In genomic region chr10:89573421-89573820, GRCm38 (mm10) we compare ENCODE assay signal across 26 mouse cellular contexts. TPM values are rescaled to one million over a fixed set of nuclear protein-coding genes. Genes with fewer than 3 reads are reported as not detected.
DNase-seq lines count a peak whose midpoint lies in the region; ATAC-seq and TF ChIP-seq lines count a peak whose summit lies in the region.
"Had no signal": no experiment of that assay in that cellular context is flagged by ENCODE, and none has a peak within 500 bp of the region (broad histone marks: within the 10 kb centered on the region; RNA-seq: fewer than 3 reads in every experiment).

No protein-coding gene starts in this region.

- no peak for TF ChIP-seq CTCF in liver, adult 2 months (IDR thresholded peaks at IDR 0.05; ENCODE audit: low read depth, low read length)

- 12% methylated on average over 3 of the region's 3 CpGs for WGBS in liver, adult 2 months
- 69% methylated on average over 3 of the region's 3 CpGs for WGBS in liver, embryonic 11.5 days
- WGBS in intestine, embryonic 15.5 days = 35% methylated on average over 3 of the region's 3 CpGs
- WGBS in intestine, embryonic 16.5 days = 54% methylated on average over 3 of the region's 3 CpGs

- no peaks in the 10 kb centered on the region for H3K9me3 ChIP-seq in liver, embryonic 11.5 days (ENCODE audit: control insufficient read depth, low read length)
- H3K9me3 ChIP-seq in intestine, embryonic 15.5 days = no peaks in the 10 kb centered on the region
- no peaks in the 10 kb centered on the region for H3K9me3 ChIP-seq in intestine, embryonic 16.5 days (ENCODE audit: control insufficient read depth, low read length)
- H3K9me3 ChIP-seq: embryonic facial prominence, embryonic 10.5 days; embryonic facial prominence, embryonic 12.5 days; forebrain, embryonic 13.5 days; forebrain, embryonic 15.5 days had no signal

- no peaks in the 10 kb centered on the region for H3K79me2 ChIP-seq in liver, adult 2 months (ENCODE audit: control insufficient read depth, insufficient read depth, low read length)

- no peak overlapping the region for H3K4me2 ChIP-seq in liver, embryonic 11.5 days
- no peak overlapping the region for H3K4me2 ChIP-seq in intestine, embryonic 15.5 days (replicated peaks)
- H3K4me2 ChIP-seq in intestine, embryonic 16.5 days (ENCODE audit: low read depth, low read length) = peak overlapping the region; percentile 17; the same call in 1 of the 2 replicates
- H3K4me2 ChIP-seq: embryonic facial prominence, embryonic 12.5 days; forebrain, embryonic 13.5 days; forebrain, embryonic 15.5 days had no signal

- H3K4me1 ChIP-seq in liver, adult 2 months (ENCODE audit: control insufficient read depth, insufficient read depth, low read length) = peaks cover 4% of the 10 kb centered on the region
- H3K4me1 ChIP-seq in liver, embryonic 11.5 days (replicated peaks; ENCODE audit: control insufficient read depth, insufficient read depth, low read length) = no peaks in the 10 kb centered on the region; the same call in 1 of the 2 replicates
- no peaks in the 10 kb centered on the region for H3K4me1 ChIP-seq in intestine, embryonic 15.5 days (replicated peaks)
- 0 out of 2 replicates have a peak, but pooled peaks cover 5% of the 10 kb centered on the region for H3K4me1 ChIP-seq in intestine, embryonic 16.5 days (ENCODE audit: control insufficient read depth, insufficient read depth, low read length)
- H3K4me1 ChIP-seq: embryonic facial prominence, embryonic 10.5 days; embryonic facial prominence, embryonic 12.5 days; forebrain, embryonic 13.5 days; forebrain, embryonic 15.5 days had no signal

- H3K36me3 ChIP-seq in liver, adult 2 months (ENCODE audit: control insufficient read depth, insufficient read depth, low read length) = peaks cover 11% of the 10 kb centered on the region; the same call in 1 of the 2 replicates
- H3K36me3 ChIP-seq in liver, embryonic 11.5 days (ENCODE audit: control insufficient read depth, insufficient read depth, low read length) = no peaks in the 10 kb centered on the region
- H3K36me3 ChIP-seq in intestine, embryonic 15.5 days = no peaks in the 10 kb centered on the region
- H3K36me3 ChIP-seq in intestine, embryonic 16.5 days (ENCODE audit: control insufficient read depth, insufficient read depth, low read length) = no peaks in the 10 kb centered on the region
- H3K36me3 ChIP-seq: embryonic facial prominence, embryonic 10.5 days; embryonic facial prominence, embryonic 12.5 days; forebrain, embryonic 15.5 days had no signal

- H3K27ac ChIP-seq in liver, adult 2 months (replicated peaks; ENCODE audit: insufficient read depth, low read depth, low read length) = no peak overlapping the region
- no peak overlapping the region for H3K27ac ChIP-seq in liver, embryonic 11.5 days (ENCODE audit: low read depth, low read length)
- no peak overlapping the region for H3K27ac ChIP-seq in intestine, embryonic 15.5 days
- no peak overlapping the region for H3K27ac ChIP-seq in intestine, embryonic 16.5 days (ENCODE audit: low read length)
- H3K27ac ChIP-seq: embryonic facial prominence, embryonic 10.5 days; embryonic facial prominence, embryonic 12.5 days; forebrain, embryonic 13.5 days; forebrain, embryonic 15.5 days had no signal

- ATAC-seq in liver, embryonic 11.5 days (replicated peaks; ENCODE audit: low FRiP score) = no peak
- peak; percentile 22; the same call in 1 of the 2 replicates for ATAC-seq in intestine, embryonic 15.5 days
- ATAC-seq in intestine, embryonic 16.5 days = peak; percentile 70; the same call in 1 of the 2 replicates
- ATAC-seq: forebrain, embryonic 13.5 days; forebrain, embryonic 15.5 days had no signal

- H3K27me3 ChIP-seq in liver, adult 2 months (ENCODE audit: control insufficient read depth, insufficient read depth, low read length) = no peaks in the 10 kb centered on the region
- no peaks in the 10 kb centered on the region for H3K27me3 ChIP-seq in liver, embryonic 11.5 days (replicated peaks; ENCODE audit: control insufficient read depth, insufficient read depth, low read length)
- H3K27me3 ChIP-seq in intestine, embryonic 15.5 days (replicated peaks) = no peaks in the 10 kb centered on the region
- H3K27me3 ChIP-seq in intestine, embryonic 16.5 days (replicated peaks; ENCODE audit: control insufficient read depth, insufficient read depth, low read length) = no peaks in the 10 kb centered on the region
- H3K27me3 ChIP-seq: embryonic facial prominence, embryonic 12.5 days; forebrain, embryonic 13.5 days; forebrain, embryonic 15.5 days had no signal

- no peak overlapping the region for H3K9ac ChIP-seq in liver, adult 2 months (ENCODE audit: low read depth, low read length)
- no peak overlapping the region for H3K9ac ChIP-seq in liver, embryonic 11.5 days (ENCODE audit: low read depth, low read length)
- H3K9ac ChIP-seq in intestine, embryonic 15.5 days = no peak overlapping the region
- no peak overlapping the region for H3K9ac ChIP-seq in intestine, embryonic 16.5 days (ENCODE audit: low read depth, low read length)
- H3K9ac ChIP-seq: embryonic facial prominence, embryonic 12.5 days; forebrain, embryonic 13.5 days; forebrain, embryonic 15.5 days had no signal

- no peak overlapping the region for H3K4me3 ChIP-seq in liver, adult 2 months (ENCODE audit: insufficient read depth, low read depth, low read length)
- H3K4me3 ChIP-seq in liver, embryonic 11.5 days (ENCODE audit: low read depth, low read length) = no peak overlapping the region
- H3K4me3 ChIP-seq in intestine, embryonic 15.5 days (replicated peaks) = no peak overlapping the region
- H3K4me3 ChIP-seq in intestine, embryonic 16.5 days (ENCODE audit: low read length) = no peak overlapping the region
- H3K4me3 ChIP-seq: embryonic facial prominence, embryonic 10.5 days; embryonic facial prominence, embryonic 12.5 days; forebrain, embryonic 13.5 days; forebrain, embryonic 15.5 days had no signal

- TF ChIP-seq POLR2A in liver, adult 2 months (IDR thresholded peaks at IDR 0.05; ENCODE audit: extremely low read depth, insufficient read depth, low read length) = no peak

- peak; percentile 74 for DNase-seq in liver, adult 2 months (ENCODE audit: extremely low read depth, low read depth, low spot score)
- no peak for DNase-seq in liver, embryonic 11.5 days (ENCODE audit: low spot score)
- DNase-seq in yolk sac, embryonic 10.5 days (ENCODE audit: low spot score) = peak; percentile 17
- DNase-seq in testis, postnatal 14 days (ENCODE audit: low spot score) = no peak
- no peak for DNase-seq in embryo, embryonic 9.5 days (ENCODE audit: extremely low spot score)
- DNase-seq: adrenal gland, adult 2 months; adrenal gland, postnatal 10 days; adrenal gland, postnatal 25 days; cerebellum, adult 11 months; cerebellum, adult 18-20 months; cerebellum, adult 8-10 months; cerebellum, adult 9-11 months; cerebellum, postnatal 14 days; cerebellum, postnatal 36 days; embryo, embryonic 11 days had no signal

RNA-seq across cellular contexts. Expression of gene Nr1h4, which starts 40.0 kb away (rescaled TPM):
- total RNA-seq in liver, adult 2 months (2014; rRNA removed) = 131 and 168 TPM in 2 replicates
- polyA plus RNA-seq in liver, adult 2 months (2012; rRNA removed) = 52.2 and 58.4 TPM in 2 replicates
- 0.99 and 1.9 TPM in 2 replicates for polyA plus RNA-seq in liver, embryonic 11.5 days (2014; fragmentation: Nextera tagmentation; extraction: Ambion mirVana)
- polyA plus RNA-seq in intestine, embryonic 15.5 days (2015; fragmentation: Nextera tagmentation; extraction: Ambion mirVana) = 55.1 and 57.9 TPM in 2 replicates
- polyA plus RNA-seq in intestine, embryonic 16.5 days (2015; fragmentation: Nextera tagmentation; extraction: Ambion mirVana) = 84.0 and 108 TPM in 2 replicates
- total RNA-seq: common myeloid progenitor, adult 5-6 weeks; ES-E14; MEL had no signal
- polyA plus RNA-seq: embryonic facial prominence, embryonic 10.5 days; embryonic facial prominence, embryonic 12.5 days; embryonic facial prominence, embryonic 14.5 days; forebrain, embryonic 11.5 days had no signal

RNA-seq across cellular contexts. Expression of gene Slc17a8, which starts 47.6 kb away (rescaled TPM):
- total RNA-seq in liver, adult 2 months (2014; rRNA removed) = 2.9 and 3.3 TPM in 2 replicates
- polyA plus RNA-seq in liver, adult 2 months (2012; rRNA removed) = 1.1 TPM in 2 replicates
- 0.13 TPM in 1 of 2 replicates, not detected in the other for polyA plus RNA-seq in liver, embryonic 11.5 days (2014; fragmentation: Nextera tagmentation; extraction: Ambion mirVana)
- 0.08 and 0.09 TPM in 2 replicates for polyA plus RNA-seq in intestine, embryonic 15.5 days (2015; fragmentation: Nextera tagmentation; extraction: Ambion mirVana)
- polyA plus RNA-seq in intestine, embryonic 16.5 days (2015; fragmentation: Nextera tagmentation; extraction: Ambion mirVana) = 0.13 and 0.22 TPM in 2 replicates
- total RNA-seq: adrenal gland, adult 2 months; common myeloid progenitor, adult 5-6 weeks; ES-E14; MEL had no signal
- polyA plus RNA-seq: adrenal gland, adult 2 months had no signal

Comparison
In these comparisons a context has a peak if more than half of its experiments do, and no peak if none do; other contexts are left out.
1. DNase-seq: peak in liver, adult 2 months (single experiment) and yolk sac, embryonic 10.5 days (single experiment); none in liver, embryonic 11.5 days (single experiment), testis, postnatal 14 days (single experiment) and embryo, embryonic 9.5 days (single experiment).
2. RNA of gene Nr1h4, which starts 40.0 kb away (polyA plus RNA-seq): 84.0 to 108 TPM in intestine, embryonic 16.5 days, 52.2 to 58.4 TPM in liver, adult 2 months and 55.1 to 57.9 TPM in intestine, embryonic 15.5 days; 0.99 to 1.9 TPM in liver, embryonic 11.5 days; every median in the first group is over 10 times any median in the second.